Mouse (Mus musculus): Measurements from ENCODE around the gene Ldhal6b. TPM values are rescaled to one million over a fixed set of nuclear protein-coding genes. Genes with fewer than 3 reads are reported as not detected.

Ldhal6b gene
- polyA plus RNA-seq, 1 experiment from 2014 or later: not detected

DNA sequence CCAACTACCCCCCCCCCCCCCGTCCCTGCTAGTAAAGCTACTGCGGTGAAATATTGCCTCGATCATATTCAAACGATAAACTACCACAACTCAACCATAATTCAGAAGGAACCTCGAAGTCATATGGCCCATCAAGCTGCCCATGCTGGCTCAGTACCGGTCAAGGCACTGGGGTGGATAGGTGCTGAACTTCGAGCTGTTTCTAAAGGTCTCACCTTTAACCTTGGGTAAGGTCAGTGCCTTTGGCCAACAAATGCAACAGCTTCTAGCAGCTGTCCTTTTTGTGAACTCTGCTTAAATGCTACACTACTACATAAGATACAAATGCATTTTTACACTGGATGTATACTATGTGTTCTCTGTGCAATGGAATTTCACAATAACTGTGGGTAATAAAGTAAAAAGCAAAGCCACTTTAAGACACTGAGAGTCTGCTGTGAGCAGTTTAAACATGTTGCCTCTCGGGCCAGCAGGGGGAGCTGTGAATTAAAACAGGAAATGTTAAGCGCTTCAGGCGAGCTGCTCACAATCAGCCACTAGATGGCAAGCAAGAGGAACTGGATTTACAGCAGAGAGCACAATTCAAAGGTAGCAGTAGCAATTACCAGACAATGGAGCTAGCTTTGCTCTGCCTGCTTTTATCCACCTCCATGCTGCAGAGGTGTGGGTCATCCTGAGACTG lies 10.7 kb upstream of the Ldhal6b start:
- Histone ChIP-seq H3K4me3 (no peak overlapping the region), H3K27ac (peak overlapping the region; percentile 24), H3K4me2 (no peak overlapping the region), H3K27me3 (no peaks in the 10 kb centered on the region), H3K36me3 (peaks cover 46% of the 10 kb centered on the region), H3K9ac (no peak overlapping the region), H3K4me1 (no peaks in the 10 kb centered on the region), H3K9me3 (no peaks in the 10 kb centered on the region)
- 58% methylated on average over 10 of the region's 10 CpGs for WGBS
- peak; percentile 43; the same call in 1 of the 2 replicates for ATAC-seq (ENCODE audit: insufficient number of reproducible peaks, insufficient read depth, low FRiP score, low TSS enrichment, low read depth)

DNA sequence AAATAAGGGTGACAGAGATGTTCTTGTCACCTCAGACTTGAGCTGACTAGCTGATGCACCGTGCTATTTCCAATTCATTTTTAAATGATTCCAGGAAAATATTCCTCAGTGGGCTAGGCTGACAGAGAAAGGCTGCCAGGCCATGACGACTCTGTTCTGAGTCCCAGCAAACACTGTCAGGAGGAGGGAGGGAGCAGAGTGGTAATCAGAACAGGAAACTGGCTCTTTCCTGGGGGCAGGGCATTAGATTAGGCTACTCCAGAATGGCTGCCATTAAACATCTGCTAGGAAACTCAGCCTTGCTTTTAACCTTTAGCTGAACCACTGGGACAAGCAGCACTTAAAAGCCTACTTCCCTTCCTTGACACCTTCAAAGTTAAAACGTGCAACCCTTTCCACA lies 6.6 kb upstream of the Ldhal6b start:
- Histone ChIP-seq H3K36me3 (peaks cover 31% of the 10 kb centered on the region), H3K27ac (no peak overlapping the region), H3K4me2 (no peak overlapping the region), H3K4me3 (no peak overlapping the region), H3K9me3 (no peaks in the 10 kb centered on the region), H3K9ac (no peak overlapping the region), H3K4me1 (peaks cover 3% of the 10 kb centered on the region; the same call in 1 of the 2 replicates), H3K27me3 (no peaks in the 10 kb centered on the region)
- no peak for ATAC-seq (ENCODE audit: insufficient number of reproducible peaks, insufficient read depth, low FRiP score, low TSS enrichment, low read depth)
- WGBS: 41% methylated on average over 3 of the region's 3 CpGs

DNA sequence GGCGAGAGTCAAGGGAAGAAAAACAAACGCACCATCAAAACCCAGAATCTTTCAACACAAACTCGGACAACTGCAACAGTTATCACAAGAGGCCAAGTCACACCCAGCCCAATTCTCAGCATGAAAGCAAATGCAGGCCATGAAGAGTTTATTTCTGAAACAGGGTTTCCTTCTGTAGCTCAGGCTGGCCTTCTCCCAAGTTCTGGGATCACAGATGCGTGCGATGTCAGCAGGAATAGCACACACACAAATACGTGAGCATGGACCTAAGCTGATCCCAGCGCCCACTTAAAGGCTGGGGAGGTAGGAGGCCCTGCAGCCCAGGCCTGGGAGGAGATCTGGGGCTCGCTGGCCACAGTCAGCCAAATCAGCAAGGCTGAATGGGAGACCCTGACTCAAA lies 5.6 kb upstream of the Ldhal6b start:
- H3K4me3 ChIP-seq: no peak overlapping the region
- peak overlapping the region; percentile 36; the same call in 1 of the 2 replicates for H3K9ac ChIP-seq
- no peak for ATAC-seq (ENCODE audit: insufficient number of reproducible peaks, insufficient read depth, low FRiP score, low TSS enrichment, low read depth)
- no peak overlapping the region for H3K27ac ChIP-seq
- H3K9me3 ChIP-seq: no peaks in the 10 kb centered on the region
- no peaks in the 10 kb centered on the region for H3K27me3 ChIP-seq
- H3K36me3 ChIP-seq: peaks cover 32% of the 10 kb centered on the region
- peaks cover 3% of the 10 kb centered on the region; the same call in 1 of the 2 replicates for H3K4me1 ChIP-seq
- 91% methylated on average over 8 of the region's 8 CpGs for WGBS
- H3K4me2 ChIP-seq: no peak overlapping the region

DNA sequence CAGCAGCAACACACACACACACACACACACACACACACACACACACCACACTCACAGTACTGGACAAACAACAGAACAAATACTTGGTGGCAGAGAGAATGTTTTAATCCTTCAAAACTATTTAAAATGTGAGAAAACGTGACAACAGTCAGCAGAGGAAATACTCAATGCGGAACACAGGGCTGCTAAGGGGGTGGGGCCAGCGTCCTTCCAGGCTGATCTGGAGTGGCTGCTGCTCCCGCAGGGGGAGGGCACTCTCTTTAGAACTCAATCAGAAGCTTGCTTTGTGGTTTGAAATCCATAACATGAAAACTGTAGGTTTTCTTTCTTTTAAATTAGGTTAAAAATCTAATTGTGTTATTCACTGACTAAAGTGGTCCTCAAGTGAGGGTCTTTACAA lies 3.3 kb upstream of the Ldhal6b start:
- no peaks in the 10 kb centered on the region for H3K27me3 ChIP-seq
- WGBS: 39% methylated on average over 4 of the region's 4 CpGs
- H3K36me3 ChIP-seq: peaks cover 42% of the 10 kb centered on the region
- peaks cover 3% of the 10 kb centered on the region; the same call in 1 of the 2 replicates for H3K4me1 ChIP-seq
- H3K4me3 ChIP-seq: no peak overlapping the region
- no peak overlapping the region for H3K9ac ChIP-seq
- no peak for ATAC-seq (ENCODE audit: insufficient number of reproducible peaks, insufficient read depth, low FRiP score, low TSS enrichment, low read depth)
- H3K27ac ChIP-seq: no peak overlapping the region
- no peaks in the 10 kb centered on the region for H3K9me3 ChIP-seq
- H3K4me2 ChIP-seq: no peak overlapping the region

DNA sequence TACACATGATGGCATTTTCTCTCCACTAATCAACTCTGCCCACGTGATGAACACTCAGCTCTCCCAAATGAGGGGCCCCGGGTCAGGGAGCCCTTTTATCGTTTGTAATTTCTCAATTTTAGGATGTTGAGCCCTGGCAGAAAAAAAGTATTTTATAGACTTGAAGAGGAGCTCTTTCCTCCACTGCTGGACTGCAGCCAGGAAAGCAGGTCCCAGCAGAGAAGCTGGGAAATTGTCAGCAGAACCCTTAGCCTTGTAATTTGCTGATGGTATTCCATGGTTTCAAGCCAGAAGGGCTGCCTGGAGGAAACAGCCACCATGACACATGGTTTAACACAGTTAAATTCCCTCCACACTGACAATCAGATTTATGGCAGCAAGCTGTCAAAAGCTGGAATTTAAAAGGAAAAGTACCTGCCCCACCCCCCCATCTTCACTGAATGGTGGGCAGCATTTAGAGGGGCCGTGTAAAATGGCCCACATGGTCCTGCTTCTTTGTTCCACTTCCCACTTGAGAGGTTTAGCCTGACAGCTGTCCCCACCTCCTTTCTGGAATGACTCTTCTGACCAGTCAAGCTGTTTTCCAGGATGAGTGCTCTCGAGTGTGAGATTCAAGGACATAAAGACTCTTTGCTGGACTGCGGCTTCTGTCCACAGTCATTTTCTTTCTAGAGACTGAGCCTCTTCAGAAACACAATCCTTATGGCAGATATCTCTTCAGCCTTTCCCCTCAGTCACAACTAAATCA lies 1.4 kb upstream of the Ldhal6b start:
- no peak for ATAC-seq (ENCODE audit: insufficient number of reproducible peaks, insufficient read depth, low FRiP score, low TSS enrichment, low read depth)
- no peak overlapping the region for H3K27ac ChIP-seq
- H3K9ac ChIP-seq: no peak overlapping the region
- peaks cover 3% of the 10 kb centered on the region; the same call in 1 of the 2 replicates for H3K4me1 ChIP-seq
- no peak overlapping the region for H3K4me2 ChIP-seq
- 83% methylated on average over 6 of the region's 6 CpGs for WGBS
- no peaks in the 10 kb centered on the region for H3K9me3 ChIP-seq
- H3K36me3 ChIP-seq: peaks cover 49% of the 10 kb centered on the region
- no peaks in the 10 kb centered on the region for H3K27me3 ChIP-seq
- no peak overlapping the region for H3K4me3 ChIP-seq

DNA sequence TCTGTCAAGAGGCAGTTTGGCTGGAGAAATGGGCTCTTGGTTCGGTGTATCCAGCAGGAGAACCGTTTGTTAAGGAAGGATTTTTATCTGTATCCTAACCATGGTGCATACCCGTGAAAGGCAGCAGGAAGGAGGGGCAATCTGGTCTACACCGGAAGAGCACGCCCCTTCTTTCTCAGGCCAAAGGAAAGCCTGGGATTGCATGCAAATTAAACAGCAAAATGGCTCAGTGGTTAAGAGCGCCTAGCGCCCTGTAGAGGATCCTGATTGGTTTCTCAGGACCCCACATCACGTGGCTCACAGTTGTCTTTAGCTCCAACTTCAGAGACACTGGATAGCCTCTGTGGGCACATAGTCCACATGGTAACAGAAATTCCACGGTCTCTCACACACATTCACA lies 489 bp upstream of the Ldhal6b start:
- Histone ChIP-seq H3K27ac (no peak overlapping the region), H3K4me1 (peaks cover 3% of the 10 kb centered on the region; the same call in 1 of the 2 replicates), H3K9me3 (no peaks in the 10 kb centered on the region), H3K27me3 (no peaks in the 10 kb centered on the region), H3K4me2 (no peak overlapping the region), H3K9ac (no peak overlapping the region), H3K4me3 (no peak overlapping the region), H3K36me3 (peaks cover 53% of the 10 kb centered on the region)
- WGBS: 87% methylated on average over 9 of the region's 9 CpGs
- no peak for ATAC-seq (ENCODE audit: insufficient number of reproducible peaks, insufficient read depth, low FRiP score, low TSS enrichment, low read depth)

DNA sequence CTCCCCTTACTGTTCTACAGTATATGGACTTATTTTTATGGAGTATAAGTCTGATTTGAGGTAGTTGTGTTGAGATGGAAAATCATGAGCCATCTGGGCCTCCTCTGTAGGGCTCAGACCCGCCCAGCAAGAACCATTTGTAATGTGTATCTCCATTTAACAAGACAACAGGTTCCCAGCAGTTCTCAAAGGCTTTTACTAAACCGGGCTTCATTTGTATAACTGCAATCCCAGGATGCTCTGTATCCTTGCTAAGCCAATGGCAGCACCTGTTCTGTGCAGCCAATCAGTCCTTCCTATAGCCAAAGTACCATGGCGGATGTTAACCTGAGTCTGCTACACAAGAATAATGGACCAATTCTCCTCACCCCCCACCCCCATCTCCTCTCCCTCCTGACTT lies 2.0 kb downstream of the Ldhal6b start:
- 83% methylated on average over 3 of the region's 3 CpGs for WGBS
- Histone ChIP-seq H3K36me3 (peaks cover 52% of the 10 kb centered on the region), H3K4me2 (no peak overlapping the region), H3K9me3 (no peaks in the 10 kb centered on the region), H3K9ac (no peak overlapping the region), H3K4me3 (no peak overlapping the region), H3K27me3 (no peaks in the 10 kb centered on the region), H3K27ac (no peak overlapping the region), H3K4me1 (no peaks in the 10 kb centered on the region)
- ATAC-seq (ENCODE audit: insufficient number of reproducible peaks, insufficient read depth, low FRiP score, low TSS enrichment, low read depth): no peak

DNA sequence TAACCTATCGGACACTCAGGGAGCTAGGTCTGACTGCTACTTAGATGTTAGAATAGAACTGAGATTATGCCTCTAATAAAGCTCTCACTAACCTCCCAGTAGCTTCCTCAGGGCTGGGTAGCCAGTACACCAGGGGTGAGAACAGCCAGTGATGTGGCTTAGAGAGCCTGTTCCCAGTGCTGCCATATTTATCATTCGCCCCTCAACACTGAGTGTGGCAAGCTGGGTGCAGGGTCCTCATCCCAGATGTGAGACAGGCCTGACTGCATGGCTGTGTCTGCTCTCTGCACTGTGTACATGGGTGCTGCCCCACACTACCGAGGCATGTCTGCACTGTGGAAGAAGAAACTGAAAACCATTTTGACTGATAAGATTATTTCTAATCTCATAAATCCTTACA lies 4.5 kb downstream of the Ldhal6b start:
- 90% methylated on average over 3 of the region's 3 CpGs for WGBS
- H3K27me3 ChIP-seq: no peaks in the 10 kb centered on the region
- no peak for ATAC-seq (ENCODE audit: insufficient number of reproducible peaks, insufficient read depth, low FRiP score, low TSS enrichment, low read depth)
- peaks cover 47% of the 10 kb centered on the region for H3K36me3 ChIP-seq
- H3K27ac ChIP-seq: no peak overlapping the region
- H3K9ac ChIP-seq: no peak overlapping the region
- H3K4me2 ChIP-seq: no peak overlapping the region
- H3K4me1 ChIP-seq: no peaks in the 10 kb centered on the region
- H3K9me3 ChIP-seq: no peaks in the 10 kb centered on the region
- no peak overlapping the region for H3K4me3 ChIP-seq

DNA sequence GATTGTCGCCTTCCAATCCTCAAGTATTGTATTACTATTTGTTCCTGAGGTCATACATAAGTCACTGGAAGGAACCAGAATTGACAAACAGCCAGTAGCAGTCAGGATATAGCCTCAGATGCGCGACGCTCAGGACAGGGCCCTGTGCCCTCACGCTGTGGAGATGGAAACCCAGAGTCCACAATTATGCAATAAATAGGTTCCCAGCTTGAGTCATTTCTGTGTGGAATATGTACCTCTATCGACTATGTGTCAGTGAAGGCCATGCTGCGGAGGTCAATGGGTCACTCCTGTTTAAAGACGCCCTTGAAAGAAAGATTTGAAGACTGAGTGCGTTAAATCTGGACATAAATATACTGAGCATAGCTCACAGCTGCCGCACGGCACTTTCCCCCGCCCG lies 5.2 kb downstream of the Ldhal6b start:
- Histone ChIP-seq H3K9ac (no peak overlapping the region), H3K36me3 (peaks cover 40% of the 10 kb centered on the region), H3K4me2 (no peak overlapping the region), H3K4me1 (no peaks in the 10 kb centered on the region), H3K27ac (no peak overlapping the region), H3K4me3 (no peak overlapping the region), H3K9me3 (no peaks in the 10 kb centered on the region), H3K27me3 (no peaks in the 10 kb centered on the region)
- no peak for ATAC-seq (ENCODE audit: insufficient number of reproducible peaks, insufficient read depth, low FRiP score, low TSS enrichment, low read depth)
- WGBS: 91% methylated on average over 13 of the region's 13 CpGs

DNA sequence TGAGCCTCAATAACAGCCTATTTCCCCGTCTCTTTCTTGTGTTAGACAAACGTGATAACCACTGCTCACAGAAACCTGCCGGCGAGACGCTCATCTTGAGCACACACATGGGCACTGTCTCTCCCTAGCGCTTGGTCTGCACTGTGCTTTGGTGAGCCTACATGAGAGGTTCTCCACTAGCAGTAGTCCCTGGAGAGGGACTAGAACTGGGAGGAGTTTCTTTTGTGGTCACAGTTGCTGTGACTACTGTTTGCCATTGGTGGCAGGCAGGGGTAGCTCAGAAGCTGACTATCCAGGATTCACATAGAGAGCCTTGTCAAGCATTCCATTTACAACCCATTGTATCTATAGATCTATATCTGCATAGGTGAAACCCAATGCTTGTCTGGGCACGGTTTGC lies 5.8 kb downstream of the Ldhal6b start:
- Histone ChIP-seq H3K4me2 (no peak overlapping the region), H3K27me3 (no peaks in the 10 kb centered on the region), H3K27ac (no peak overlapping the region), H3K9ac (no peak overlapping the region), H3K4me1 (no peaks in the 10 kb centered on the region), H3K36me3 (peaks cover 34% of the 10 kb centered on the region), H3K9me3 (no peaks in the 10 kb centered on the region), H3K4me3 (no peak overlapping the region)
- 91% methylated on average over 7 of the region's 7 CpGs for WGBS
- no peak for ATAC-seq (ENCODE audit: insufficient number of reproducible peaks, insufficient read depth, low FRiP score, low TSS enrichment, low read depth)

DNA sequence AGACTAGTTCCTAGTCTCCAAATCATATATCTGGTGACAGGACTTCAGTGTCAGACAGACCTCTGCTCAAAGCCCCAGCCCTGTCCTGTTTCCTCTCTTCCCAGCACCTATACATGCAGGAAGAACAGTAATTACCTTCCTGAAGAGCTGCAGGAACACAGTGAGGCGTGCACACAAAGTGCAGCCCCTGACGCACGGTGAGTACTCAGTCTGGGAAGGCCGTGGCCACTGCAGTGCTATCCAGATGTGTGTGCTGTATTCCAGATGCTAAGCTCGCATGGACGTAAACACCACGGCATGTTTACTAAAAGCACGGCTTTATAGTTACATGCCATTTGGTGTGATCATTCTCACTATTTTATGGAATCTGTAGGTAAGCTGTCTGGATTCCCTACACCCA lies 6.3 kb downstream of the Ldhal6b start:
- Histone ChIP-seq H3K36me3 (peaks cover 30% of the 10 kb centered on the region), H3K27ac (no peak overlapping the region), H3K9ac (no peak overlapping the region), H3K4me1 (no peaks in the 10 kb centered on the region), H3K27me3 (no peaks in the 10 kb centered on the region), H3K4me2 (no peak overlapping the region), H3K9me3 (no peaks in the 10 kb centered on the region), H3K4me3 (no peak overlapping the region)
- ATAC-seq (ENCODE audit: insufficient number of reproducible peaks, insufficient read depth, low FRiP score, low TSS enrichment, low read depth): no peak
- 83% methylated on average over 8 of the region's 8 CpGs for WGBS

DNA sequence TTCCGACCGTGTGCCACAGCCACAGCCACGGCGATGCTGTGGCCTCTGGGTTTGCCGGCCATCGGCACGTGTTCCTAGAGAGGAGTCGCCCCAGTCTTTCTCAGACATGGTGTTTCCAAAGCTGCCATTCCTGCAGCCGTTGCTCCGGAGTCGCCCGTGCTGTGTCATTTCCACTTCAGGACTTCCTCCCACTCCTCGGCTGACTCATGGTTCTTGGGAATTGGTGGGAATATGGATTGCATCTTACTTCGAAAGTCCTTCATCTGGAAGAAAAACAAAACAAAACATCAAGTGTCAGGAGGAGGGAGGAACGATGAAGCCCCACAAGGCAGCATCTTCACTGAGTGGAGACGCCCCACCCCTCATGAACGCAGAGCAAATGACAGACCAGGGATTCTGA lies 7.4 kb downstream of the Ldhal6b start:
- H3K9ac ChIP-seq: no peak overlapping the region
- H3K9me3 ChIP-seq: no peaks in the 10 kb centered on the region
- H3K4me3 ChIP-seq: no peak overlapping the region
- H3K4me2 ChIP-seq: no peak overlapping the region
- H3K27ac ChIP-seq: no peak overlapping the region
- H3K27me3 ChIP-seq: no peaks in the 10 kb centered on the region
- 91% methylated on average over 17 of the region's 17 CpGs for WGBS
- H3K4me1 ChIP-seq: 0 out of 2 replicates have a peak, but pooled peaks cover 6% of the 10 kb centered on the region
- no peak for ATAC-seq (ENCODE audit: insufficient number of reproducible peaks, insufficient read depth, low FRiP score, low TSS enrichment, low read depth)
- H3K36me3 ChIP-seq: peaks cover 30% of the 10 kb centered on the region

Measured in embryonic facial prominence, embryonic 13.5 days (tissue).